Mouse (Mus musculus) right cerebral cortex, postnatal 4 days (tissue): ENCODE results near the gene Zbtb20.
A peak's percentile ranks its signal among the peaks of the same experiment; 100 is the strongest.

ENCODE experiments used
- DNase-seq: peaks from one replicate; pipeline ENCODE4 v3.0.0-alpha.2; 2022

The Zbtb20 gene

GRCm38 (mm10) chr16:43628662-43629061 lies 753.0 kb downstream of the Zbtb20 start:
- no peak for DNase-seq

- no peak for DNase-seq
Observed at GRCm38 (mm10) chr16:43631758-43632157, 756.1 kb downstream of the Zbtb20 start.

GRCm38 (mm10) chr16:43634037-43634436 lies 758.4 kb downstream of the Zbtb20 start:
- DNase-seq = no peak

- no peak for DNase-seq
Observed at GRCm38 (mm10) chr16:43637241-43637640, 761.6 kb downstream of the Zbtb20 start.

- DNase-seq = peak; percentile 23
Observed at GRCm38 (mm10) chr16:43638406-43639049, 762.8 kb downstream of the Zbtb20 start.

GRCm38 (mm10) chr16:43641230-43641629 lies 765.5 kb downstream of the Zbtb20 start:
- DNase-seq = no peak

- DNase-seq = no peak
Observed at GRCm38 (mm10) chr16:43645879-43646278, 770.2 kb downstream of the Zbtb20 start.

- no peak for DNase-seq
Observed at GRCm38 (mm10) chr16:43646943-43647342, 771.3 kb downstream of the Zbtb20 start.

- DNase-seq = no peak
Observed at GRCm38 (mm10) chr16:43647641-43648040, 772.0 kb downstream of the Zbtb20 start.

- no peak for DNase-seq
Observed at GRCm38 (mm10) chr16:43650355-43651080, 774.8 kb downstream of the Zbtb20 start.

- DNase-seq = no peak
Observed at GRCm38 (mm10) chr16:43653288-43653687, 777.6 kb downstream of the Zbtb20 start.

- no peak for DNase-seq
Observed at GRCm38 (mm10) chr16:43654269-43654668, 778.6 kb downstream of the Zbtb20 start.

- DNase-seq = no peak
Observed at GRCm38 (mm10) chr16:43655183-43655787, 779.6 kb downstream of the Zbtb20 start.

- no peak for DNase-seq
Observed at GRCm38 (mm10) chr16:43661576-43661975, 785.9 kb downstream of the Zbtb20 start.

- no peak for DNase-seq
Observed at GRCm38 (mm10) chr16:43662124-43663004, 786.7 kb downstream of the Zbtb20 start.

GRCm38 (mm10) chr16:43663978-43664579 lies 788.4 kb downstream of the Zbtb20 start, which contains the start of gene Tigit:
TSS of gene Tigit (minus strand) at chr16:43664146.
- DNase-seq = no peak

GRCm38 (mm10) chr16:43664861-43665260 lies 789.2 kb downstream of the Zbtb20 start:
- no peak for DNase-seq

GRCm38 (mm10) chr16:43668294-43668693 lies 792.6 kb downstream of the Zbtb20 start:
- no peak for DNase-seq

- DNase-seq = no peak
Observed at GRCm38 (mm10) chr16:43671972-43672371, 796.3 kb downstream of the Zbtb20 start.

GRCm38 (mm10) chr16:43672697-43673096 lies 797.0 kb downstream of the Zbtb20 start:
- DNase-seq = no peak

GRCm38 (mm10) chr16:43674400-43674799 lies 798.7 kb downstream of the Zbtb20 start:
- DNase-seq = no peak

- DNase-seq = no peak
Observed at GRCm38 (mm10) chr16:43687968-43688367, 812.3 kb downstream of the Zbtb20 start.
